Mouse (Mus musculus) A20 (cell line): ENCODE data around the gene Yes1.
"Not testable (repeated sequence)": the region's sequence is repeated elsewhere in the genome, so short reads cannot be mapped to it uniquely, and the experiment has no call there.

ENCODE experiments used
- DNase-seq: peaks from one replicate; pipeline ENCODE4 v3.0.0-alpha.2; 2011; ENCODE audit warnings: low read depth, low spot score

Yes1 gene

GRCm38 (mm10) chr5:32610801-32611340 lies at the start of gene Yes1:
Gene Yes1, plus strand, starts transcription at chr5:32611171.
- DNase-seq: peak; percentile 91

GRCm38 (mm10) chr5:32564697-32565096 lies 46.3 kb upstream of the Yes1 start:
- no peak for DNase-seq

- DNase-seq: no peak
These were observed 39.2 kb upstream of the Yes1 start for GRCm38 (mm10) chr5:32571802-32572201.

GRCm38 (mm10) chr5:32588136-32588535 lies 22.8 kb upstream of the Yes1 start:
- peak; percentile 36 for DNase-seq

GRCm38 (mm10) chr5:32593793-32594192 lies 17.2 kb upstream of the Yes1 start:
- peak; percentile 61 for DNase-seq

- DNase-seq: no peak
These were observed 16.6 kb upstream of the Yes1 start for GRCm38 (mm10) chr5:32594358-32594757.

- no peak for DNase-seq
These were observed 5.1 kb upstream of the Yes1 start for GRCm38 (mm10) chr5:32605911-32606310.

- DNase-seq: no peak
These were observed 3.1 kb upstream of the Yes1 start for GRCm38 (mm10) chr5:32607776-32608355.

GRCm38 (mm10) chr5:32608516-32608915 lies 2.5 kb upstream of the Yes1 start:
- no peak for DNase-seq

GRCm38 (mm10) chr5:32610064-32610800 lies 739 bp upstream of the Yes1 start:
- DNase-seq: peak; percentile 78

GRCm38 (mm10) chr5:32611341-32611961 lies 480 bp downstream of the Yes1 start:
- no peak for DNase-seq

- no peak for DNase-seq
These were observed 3.3 kb downstream of the Yes1 start for GRCm38 (mm10) chr5:32614291-32614690.

- no peak for DNase-seq
These were observed 3.7 kb downstream of the Yes1 start for GRCm38 (mm10) chr5:32614691-32615090.

- DNase-seq: not testable (repeated sequence)
These were observed 5.5 kb downstream of the Yes1 start for GRCm38 (mm10) chr5:32616489-32616888.

- no peak for DNase-seq
These were observed 6.9 kb downstream of the Yes1 start for GRCm38 (mm10) chr5:32617851-32618250.

- DNase-seq: no peak
These were observed 12.7 kb downstream of the Yes1 start for GRCm38 (mm10) chr5:32623649-32624048.

GRCm38 (mm10) chr5:32624777-32625176 lies 13.8 kb downstream of the Yes1 start:
- no peak for DNase-seq

- DNase-seq: no peak
These were observed 22.2 kb downstream of the Yes1 start for GRCm38 (mm10) chr5:32633185-32633584.

- DNase-seq: peak; percentile 46
These were observed 46.4 kb downstream of the Yes1 start for GRCm38 (mm10) chr5:32657386-32657785.

GRCm38 (mm10) chr5:32682475-32682874 lies 71.5 kb downstream of the Yes1 start:
- DNase-seq: no peak

GRCm38 (mm10) chr5:32693411-32693810 lies 82.4 kb downstream of the Yes1 start:
- DNase-seq: no peak

GRCm38 (mm10) chr5:32697208-32697867 lies 86.4 kb downstream of the Yes1 start:
- no peak for DNase-seq
